ENCODE assay signal across 21 mouse cellular contexts in the genomic region with DNA sequence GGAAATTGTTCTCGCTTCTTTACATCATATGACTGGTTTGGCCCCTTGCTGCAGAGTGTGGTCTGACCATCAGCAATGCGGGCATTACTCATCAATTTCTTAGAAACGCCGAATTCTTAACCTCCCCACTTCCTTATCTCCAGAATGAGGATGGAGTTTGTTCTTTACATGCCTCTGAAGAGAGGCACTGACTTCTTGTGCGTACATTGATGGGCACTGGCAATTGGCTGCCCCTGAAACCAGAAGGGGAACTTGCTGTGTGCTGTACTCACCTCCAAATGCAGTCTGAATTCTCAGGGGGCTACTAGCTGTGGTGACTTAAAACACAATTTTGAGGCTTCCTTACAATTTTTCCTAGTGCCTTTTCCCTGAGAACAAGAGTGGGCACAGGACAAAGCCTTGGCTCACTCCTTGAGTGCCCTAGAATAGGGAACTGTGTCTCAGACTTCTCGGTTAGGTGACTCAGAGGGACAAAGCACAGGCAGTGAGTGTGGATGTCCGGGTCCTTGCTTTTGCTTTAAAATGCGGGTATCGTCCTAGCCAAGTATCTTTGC.
DNase-seq lines count a peak whose midpoint lies in the region; ATAC-seq and TF ChIP-seq lines count a peak whose summit lies in the region.
"Had no signal": no experiment of that assay in that cellular context is flagged by ENCODE, and none has a peak within 500 bp of the region (broad histone marks: within the 10 kb centered on the region; RNA-seq: fewer than 3 reads in every experiment).

No protein-coding gene starts in this region.

- H3K9me3 ChIP-seq in lung, embryonic 15.5 days: no peaks in the 10 kb centered on the region
- H3K9me3 ChIP-seq in limb, embryonic 14.5 days (ENCODE audit: control insufficient read depth, low read length): no peaks in the 10 kb centered on the region
- no peaks in the 10 kb centered on the region for H3K9me3 ChIP-seq in hindbrain, embryonic 12.5 days (replicated peaks)
- H3K9me3 ChIP-seq in hindbrain, embryonic 13.5 days: no peaks in the 10 kb centered on the region
- H3K9me3 ChIP-seq: forebrain, embryonic 13.5 days; heart, embryonic 13.5 days; kidney, embryonic 15.5 days; liver, embryonic 15.5 days; midbrain, embryonic 12.5 days; neural tube, embryonic 13.5 days had no signal

- H3K4me2 ChIP-seq in lung, embryonic 15.5 days: no peak overlapping the region
- H3K4me2 ChIP-seq in limb, embryonic 14.5 days (replicated peaks; ENCODE audit: low read depth, low read length, severe bottlenecking): no peak overlapping the region
- H3K4me2 ChIP-seq in hindbrain, embryonic 12.5 days (replicated peaks): no peak overlapping the region
- H3K4me2 ChIP-seq in hindbrain, embryonic 13.5 days: no peak overlapping the region
- H3K4me2 ChIP-seq: forebrain, embryonic 13.5 days; heart, embryonic 13.5 days; liver, embryonic 15.5 days; midbrain, embryonic 12.5 days; neural tube, embryonic 13.5 days had no signal

- WGBS in lung, embryonic 15.5 days: 63% methylated on average over 9 of the region's 9 CpGs
- 68% methylated on average over 9 of the region's 9 CpGs for WGBS in limb, embryonic 14.5 days
- 82% methylated on average over 9 of the region's 9 CpGs for WGBS in hindbrain, embryonic 12.5 days
- WGBS in hindbrain, embryonic 13.5 days: 89% methylated on average over 9 of the region's 9 CpGs

- no peak for ATAC-seq in lung, embryonic 15.5 days (ENCODE audit: borderline replicate concordance, extremely low read depth, low FRiP score, low TSS enrichment)
- no peak for ATAC-seq in limb, embryonic 14.5 days (ENCODE audit: low FRiP score, low read depth)
- peak; percentile 69 for ATAC-seq in neutrophil, adult 5-6 weeks (ENCODE audit: extremely low read depth, insufficient number of reproducible peaks, low FRiP score, poor library complexity, severe bottlenecking)
- ATAC-seq in hindbrain, embryonic 12.5 days (ENCODE audit: low FRiP score): no peak
- no peak for ATAC-seq in hindbrain, embryonic 13.5 days (ENCODE audit: low FRiP score)
- ATAC-seq: activated CD4-positive, CD25-positive, alpha-beta regulatory T cell, adult 4 months; forebrain, embryonic 13.5 days; Patski had no signal

- no peak for TF ChIP-seq POLR2A in limb, embryonic 14.5 days (IDR thresholded peaks at IDR 0.05; ENCODE audit: borderline replicate concordance, extremely low read depth, insufficient read depth, insufficient read length)

- H3K27ac ChIP-seq in lung, embryonic 15.5 days: peak overlapping the region; percentile 83; the same call in 1 of the 2 replicates
- 0 out of 2 replicates have a peak overlapping the region, but pooled peaks have one; percentile 49 for H3K27ac ChIP-seq in limb, embryonic 14.5 days (replicated peaks; ENCODE audit: low read depth, low read length)
- no peak overlapping the region for H3K27ac ChIP-seq in hindbrain, embryonic 12.5 days
- no peak overlapping the region for H3K27ac ChIP-seq in hindbrain, embryonic 13.5 days
- H3K27ac ChIP-seq: forebrain, embryonic 13.5 days; heart, embryonic 13.5 days; kidney, embryonic 15.5 days; liver, embryonic 15.5 days; midbrain, embryonic 12.5 days had no signal

- no peaks in the 10 kb centered on the region for H3K36me3 ChIP-seq in lung, embryonic 15.5 days
- 0 out of 2 replicates have a peak, but pooled peaks cover 4% of the 10 kb centered on the region for H3K36me3 ChIP-seq in limb, embryonic 14.5 days (ENCODE audit: control insufficient read depth, insufficient read depth, low read length)
- H3K36me3 ChIP-seq in hindbrain, embryonic 12.5 days: no peaks in the 10 kb centered on the region
- H3K36me3 ChIP-seq in hindbrain, embryonic 13.5 days: no peaks in the 10 kb centered on the region
- H3K36me3 ChIP-seq: kidney, embryonic 15.5 days; liver, embryonic 15.5 days; midbrain, embryonic 12.5 days; neural tube, embryonic 13.5 days had no signal

- DNase-seq in lung, postnatal 10 days: no peak
- peak; percentile 34 for DNase-seq in c-Kit-positive CD71-negative TER-119-negative erythroid progenitor cells, embryonic 14.5 days (ENCODE audit: low read depth)
- no peak for DNase-seq in limb, embryonic 14.5 days (ENCODE audit: low spot score)
- no peak for DNase-seq in frontal cortex, postnatal 25 days (ENCODE audit: low spot score in 2 of 2)
- DNase-seq: adrenal gland, postnatal 36 days; cerebellum, postnatal 10 days; heart, postnatal 4 days; right cerebral cortex, postnatal 25 days; thymus, postnatal 4 days had no signal

- H3K4me3 ChIP-seq in lung, embryonic 15.5 days: no peak overlapping the region
- no peak overlapping the region for H3K4me3 ChIP-seq in limb, embryonic 14.5 days (replicated peaks; ENCODE audit: low read length)
- H3K4me3 ChIP-seq in hindbrain, embryonic 12.5 days: no peak overlapping the region
- no peak overlapping the region for H3K4me3 ChIP-seq in hindbrain, embryonic 13.5 days
- H3K4me3 ChIP-seq: forebrain, embryonic 13.5 days; heart, embryonic 13.5 days; kidney, embryonic 15.5 days; liver, embryonic 15.5 days; midbrain, embryonic 12.5 days; neural tube, embryonic 13.5 days had no signal

- H3K4me1 ChIP-seq in lung, embryonic 15.5 days: peaks cover 38% of the 10 kb centered on the region
- peaks cover 49% of the 10 kb centered on the region for H3K4me1 ChIP-seq in limb, embryonic 14.5 days (ENCODE audit: control insufficient read depth, insufficient read depth, low read length)
- peaks cover 22% of the 10 kb centered on the region for H3K4me1 ChIP-seq in hindbrain, embryonic 12.5 days
- peaks cover 35% of the 10 kb centered on the region for H3K4me1 ChIP-seq in hindbrain, embryonic 13.5 days (replicated peaks)

- no peaks in the 10 kb centered on the region for H3K27me3 ChIP-seq in lung, embryonic 15.5 days
- no peaks in the 10 kb centered on the region for H3K27me3 ChIP-seq in limb, embryonic 14.5 days (ENCODE audit: control insufficient read depth, insufficient read depth, low read length)
- H3K27me3 ChIP-seq in hindbrain, embryonic 12.5 days: no peaks in the 10 kb centered on the region
- no peaks in the 10 kb centered on the region for H3K27me3 ChIP-seq in hindbrain, embryonic 13.5 days
- H3K27me3 ChIP-seq: forebrain, embryonic 13.5 days; heart, embryonic 13.5 days; midbrain, embryonic 12.5 days; Patski had no signal

- no peak overlapping the region for H3K9ac ChIP-seq in lung, embryonic 15.5 days
- no peak overlapping the region for H3K9ac ChIP-seq in limb, embryonic 14.5 days (ENCODE audit: low read depth, low read length, severe bottlenecking)
- no peak overlapping the region for H3K9ac ChIP-seq in hindbrain, embryonic 12.5 days
- no peak overlapping the region for H3K9ac ChIP-seq in hindbrain, embryonic 13.5 days
- H3K9ac ChIP-seq: forebrain, embryonic 13.5 days; heart, embryonic 13.5 days; kidney, embryonic 15.5 days; liver, embryonic 15.5 days; midbrain, embryonic 12.5 days; neural tube, embryonic 13.5 days had no signal

Comparison
In these comparisons a context has a peak if more than half of its experiments do, and no peak if none do; other contexts are left out.
1. H3K27ac ChIP-seq: peak in lung, embryonic 15.5 days (single experiment) and limb, embryonic 14.5 days (single experiment); none in hindbrain, embryonic 12.5 days (single experiment) and hindbrain, embryonic 13.5 days (single experiment).